18 mouse cellular contexts compared by ENCODE assay signal in the genomic region with DNA sequence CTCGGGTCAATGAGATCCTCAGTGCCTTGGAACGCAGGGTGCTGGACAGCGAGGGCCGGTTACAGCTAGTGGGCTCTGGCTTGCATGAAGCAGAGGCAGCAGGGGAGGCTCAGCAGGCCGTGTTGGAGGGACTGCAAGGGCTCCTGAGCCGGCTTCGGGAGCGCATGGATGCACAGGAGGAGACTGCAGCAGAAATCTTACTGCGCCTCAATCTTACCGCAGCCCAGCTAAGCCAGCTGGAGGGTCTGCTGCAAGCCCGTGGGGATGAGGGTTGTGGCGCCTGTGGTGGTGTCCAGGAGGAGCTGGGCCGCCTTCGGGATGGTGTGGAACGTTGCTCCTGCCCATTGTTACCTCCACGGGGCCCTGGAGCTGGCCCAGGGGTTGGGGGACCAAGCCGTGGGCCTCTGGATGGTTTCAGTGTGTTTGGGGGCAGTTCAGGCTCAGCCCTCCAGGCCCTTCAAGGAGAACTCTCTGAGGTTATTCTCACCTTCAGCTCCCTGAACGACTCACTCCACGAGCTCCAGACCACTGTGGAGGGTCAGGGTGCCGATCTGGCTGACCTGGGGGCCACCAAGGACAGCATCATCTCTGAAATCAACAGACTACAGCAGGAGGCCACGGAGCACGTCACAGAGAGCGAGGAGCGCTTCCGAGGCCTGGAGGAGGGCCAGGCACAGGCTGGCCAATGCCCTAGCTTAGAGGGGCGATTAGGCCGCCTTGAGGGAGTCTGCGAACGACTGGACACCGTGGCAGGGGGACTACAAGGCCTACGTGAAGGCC. TPM values are rescaled to one million over a fixed set of nuclear protein-coding genes. Genes with fewer than 3 reads are reported as not detected.
A peak's percentile ranks its signal among the peaks of the same experiment; 100 is the strongest.
DNase-seq lines count a peak whose midpoint lies in the region; ATAC-seq and TF ChIP-seq lines count a peak whose summit lies in the region.
"Had no signal": no experiment of that assay in that cellular context is flagged by ENCODE, and none has a peak within 500 bp of the region (broad histone marks: within the 10 kb centered on the region; RNA-seq: fewer than 3 reads in every experiment).

No protein-coding gene starts in this region.

- no peaks in the 10 kb centered on the region for H3K9me3 ChIP-seq in heart, embryonic 13.5 days
- H3K9me3 ChIP-seq in heart, embryonic 12.5 days (replicated peaks) = no peaks in the 10 kb centered on the region
- no peaks in the 10 kb centered on the region for H3K9me3 ChIP-seq in lung, embryonic 15.5 days
- H3K9me3 ChIP-seq in embryonic facial prominence, embryonic 12.5 days = no peaks in the 10 kb centered on the region
- H3K9me3 ChIP-seq in limb, embryonic 12.5 days = no peaks in the 10 kb centered on the region
- H3K9me3 ChIP-seq: forebrain, embryonic 13.5 days; hindbrain, embryonic 12.5 days had no signal

- no peak for TF ChIP-seq CTCF in lung, adult 2 months (IDR thresholded peaks at IDR 0.05; ENCODE audit: insufficient read depth, low read length)

- peaks cover 76% of the 10 kb centered on the region for H3K4me1 ChIP-seq in heart, embryonic 13.5 days
- peaks cover 84% of the 10 kb centered on the region for H3K4me1 ChIP-seq in heart, embryonic 12.5 days (replicated peaks)
- H3K4me1 ChIP-seq in lung, embryonic 15.5 days = peaks cover 53% of the 10 kb centered on the region
- peaks cover 27% of the 10 kb centered on the region for H3K4me1 ChIP-seq in lung, adult 2 months (ENCODE audit: control insufficient read depth, insufficient read depth, low read length)
- peaks cover 40% of the 10 kb centered on the region for H3K4me1 ChIP-seq in embryonic facial prominence, embryonic 12.5 days
- peaks cover 75% of the 10 kb centered on the region for H3K4me1 ChIP-seq in limb, embryonic 12.5 days (replicated peaks)

- H3K27me3 ChIP-seq in heart, embryonic 13.5 days (replicated peaks) = no peaks in the 10 kb centered on the region
- H3K27me3 ChIP-seq in heart, embryonic 12.5 days (replicated peaks) = no peaks in the 10 kb centered on the region
- H3K27me3 ChIP-seq in lung, embryonic 15.5 days = no peaks in the 10 kb centered on the region
- no peaks in the 10 kb centered on the region for H3K27me3 ChIP-seq in embryonic facial prominence, embryonic 12.5 days
- no peaks in the 10 kb centered on the region for H3K27me3 ChIP-seq in limb, embryonic 12.5 days
- H3K27me3 ChIP-seq: forebrain, embryonic 13.5 days had no signal

- H3K36me3 ChIP-seq in heart, embryonic 13.5 days = peaks cover 46% of the 10 kb centered on the region
- H3K36me3 ChIP-seq in heart, embryonic 12.5 days = peaks cover 44% of the 10 kb centered on the region
- H3K36me3 ChIP-seq in lung, embryonic 15.5 days = peaks cover 39% of the 10 kb centered on the region
- H3K36me3 ChIP-seq in embryonic facial prominence, embryonic 12.5 days = peaks cover 44% of the 10 kb centered on the region
- peaks cover 47% of the 10 kb centered on the region for H3K36me3 ChIP-seq in limb, embryonic 12.5 days

- peak overlapping the region; percentile 41; the same call in 1 of the 2 replicates for H3K9ac ChIP-seq in heart, embryonic 13.5 days
- no peak overlapping the region for H3K9ac ChIP-seq in heart, embryonic 12.5 days
- 0 out of 2 replicates have a peak overlapping the region, but pooled peaks have one; percentile 2 for H3K9ac ChIP-seq in lung, embryonic 15.5 days
- H3K9ac ChIP-seq in embryonic facial prominence, embryonic 12.5 days = peak overlapping the region; percentile 24; the same call in 1 of the 2 replicates
- peak overlapping the region; percentile 42; the same call in 1 of the 2 replicates for H3K9ac ChIP-seq in limb, embryonic 12.5 days (replicated peaks)
- H3K9ac ChIP-seq: forebrain, embryonic 13.5 days; hindbrain, embryonic 12.5 days had no signal

- no peak overlapping the region for H3K27ac ChIP-seq in heart, embryonic 13.5 days (replicated peaks)
- H3K27ac ChIP-seq in heart, embryonic 12.5 days (ENCODE audit: poor library complexity, severe bottlenecking) = no peak overlapping the region
- no peak overlapping the region for H3K27ac ChIP-seq in lung, embryonic 15.5 days
- no peak overlapping the region for H3K27ac ChIP-seq in embryonic facial prominence, embryonic 12.5 days
- H3K27ac ChIP-seq in limb, embryonic 12.5 days = peak overlapping the region; percentile 35; the same call in 1 of the 2 replicates
- H3K27ac ChIP-seq: forebrain, embryonic 13.5 days; hindbrain, embryonic 12.5 days had no signal

- DNase-seq in lung, adult 2 months = no peak
- DNase-seq in adrenal gland, postnatal 25 days = no peak
- DNase-seq: adrenal gland, postnatal 36 days; cerebellum, postnatal 25 days; spleen, adult 18-20 months; thymus, postnatal 36 days had no signal

- no peak overlapping the region for H3K4me3 ChIP-seq in heart, embryonic 13.5 days
- H3K4me3 ChIP-seq in heart, embryonic 12.5 days = no peak overlapping the region
- H3K4me3 ChIP-seq in lung, embryonic 15.5 days = no peak overlapping the region
- H3K4me3 ChIP-seq in lung, adult 2 months (replicated peaks; ENCODE audit: extremely low read depth, low read depth, low read length) = no peak overlapping the region
- H3K4me3 ChIP-seq in embryonic facial prominence, embryonic 12.5 days = no peak overlapping the region
- H3K4me3 ChIP-seq in limb, embryonic 12.5 days (replicated peaks) = no peak overlapping the region
- H3K4me3 ChIP-seq: forebrain, embryonic 13.5 days; hindbrain, embryonic 12.5 days had no signal

- no peak overlapping the region for H3K4me2 ChIP-seq in heart, embryonic 13.5 days
- no peak overlapping the region for H3K4me2 ChIP-seq in heart, embryonic 12.5 days
- no peak overlapping the region for H3K4me2 ChIP-seq in lung, embryonic 15.5 days
- no peak overlapping the region for H3K4me2 ChIP-seq in embryonic facial prominence, embryonic 12.5 days (replicated peaks)
- H3K4me2 ChIP-seq in limb, embryonic 12.5 days = no peak overlapping the region
- H3K4me2 ChIP-seq: forebrain, embryonic 13.5 days; hindbrain, embryonic 12.5 days had no signal

- no peak for TF ChIP-seq POLR2A in lung, adult 2 months (IDR thresholded peaks at IDR 0.05; ENCODE audit: borderline replicate concordance, extremely low read depth, low read depth, low read length)

- no peak for ATAC-seq in heart, embryonic 13.5 days (ENCODE audit: extremely low read depth, insufficient number of reproducible peaks, low FRiP score, low TSS enrichment)
- ATAC-seq in heart, embryonic 12.5 days (ENCODE audit: insufficient number of reproducible peaks, low FRiP score) = no peak
- ATAC-seq in lung, embryonic 15.5 days (ENCODE audit: borderline replicate concordance, extremely low read depth, low FRiP score, low TSS enrichment) = no peak
- no peak for ATAC-seq in embryonic facial prominence, embryonic 12.5 days (ENCODE audit: insufficient number of reproducible peaks, insufficient read depth, low FRiP score, low TSS enrichment)
- ATAC-seq in limb, embryonic 12.5 days (ENCODE audit: insufficient number of reproducible peaks, insufficient read depth, low FRiP score, low TSS enrichment, low read depth) = no peak
- no peak for ATAC-seq in erythroid progenitor cell, adult 5-6 weeks (replicated peaks; ENCODE audit: low FRiP score, poor library complexity, severe bottlenecking)
- ATAC-seq: CD4-positive, CD25-positive, alpha-beta regulatory T cell, adult 4 months; forebrain, embryonic 13.5 days; intestine, embryonic 16.5 days; lung, postnatal 0 days had no signal

- 86% methylated on average over 31 of the region's 31 CpGs for whole genome bisulfite sequencing in heart, embryonic 13.5 days
- WGBS in heart, embryonic 12.5 days = 86% methylated on average over 31 of the region's 31 CpGs
- 86% methylated on average over 31 of the region's 31 CpGs for WGBS in lung, embryonic 15.5 days
- 91% methylated on average over 31 of the region's 31 CpGs for WGBS in lung, adult 2 months
- 88% methylated on average over 31 of the region's 31 CpGs for WGBS in embryonic facial prominence, embryonic 12.5 days
- 87% methylated on average over 31 of the region's 31 CpGs for WGBS in limb, embryonic 12.5 days

RNA-seq across cellular contexts. Expression of a gene that starts 3.1 kb away (rescaled TPM):
- polyA plus RNA-seq in heart, embryonic 13.5 days (2015; fragmentation: Nextera tagmentation; extraction: Ambion mirVana) = 10.2 and 11.7 TPM in 2 replicates
- polyA plus RNA-seq in heart, embryonic 12.5 days (2016; fragmentation: Nextera tagmentation; extraction: Ambion mirVana) = 6.5 and 8.1 TPM in 2 replicates
- 11.8 and 14.6 TPM in 2 replicates for polyA plus RNA-seq in lung, embryonic 15.5 days (2015; fragmentation: Nextera tagmentation; extraction: Ambion mirVana)
- polyA plus RNA-seq in lung, adult 2 months (2012; rRNA removed) = 39.0 and 46.6 TPM in 2 replicates
- polyA plus RNA-seq in embryonic facial prominence, embryonic 12.5 days (2016; fragmentation: Nextera tagmentation; extraction: Ambion mirVana) = 13.7 and 14.2 TPM in 2 replicates
- polyA plus RNA-seq in limb, embryonic 12.5 days (2016; fragmentation: Nextera tagmentation; extraction: Ambion mirVana) = 11.7 and 14.6 TPM in 2 replicates
- total RNA-seq in erythroid progenitor cell, adult 5-6 weeks (2015; ENCODE audit: low replicate concordance) = 2.5 and 10.8 TPM in 2 replicates
- 4.4 and 8.9 TPM in 2 replicates for total RNA-seq in erythroid progenitor cell, adult 5-6 weeks (2017; ENCODE audit: low replicate concordance)
- 28.5 and 58.5 TPM in 2 replicates for total RNA-seq in adrenal gland, postnatal 25 days (2021)

RNA-seq across cellular contexts. Expression of a gene that starts 4.9 kb away (rescaled TPM):
- polyA plus RNA-seq in heart, embryonic 13.5 days (2015; fragmentation: Nextera tagmentation; extraction: Ambion mirVana) = 166 and 168 TPM in 2 replicates
- polyA plus RNA-seq in heart, embryonic 12.5 days (2016; fragmentation: Nextera tagmentation; extraction: Ambion mirVana) = 179 and 187 TPM in 2 replicates
- 228 and 233 TPM in 2 replicates for polyA plus RNA-seq in lung, embryonic 15.5 days (2015; fragmentation: Nextera tagmentation; extraction: Ambion mirVana)
- polyA plus RNA-seq in lung, adult 2 months (2012; rRNA removed) = 89.9 and 107 TPM in 2 replicates
- polyA plus RNA-seq in embryonic facial prominence, embryonic 12.5 days (2016; fragmentation: Nextera tagmentation; extraction: Ambion mirVana) = 248 and 252 TPM in 2 replicates
- 221 and 225 TPM in 2 replicates for polyA plus RNA-seq in limb, embryonic 12.5 days (2016; fragmentation: Nextera tagmentation; extraction: Ambion mirVana)
- 9.6 and 11.5 TPM in 2 replicates for total RNA-seq in erythroid progenitor cell, adult 5-6 weeks (2015; ENCODE audit: low replicate concordance)
- total RNA-seq in erythroid progenitor cell, adult 5-6 weeks (2017; ENCODE audit: low replicate concordance) = 5.6 and 11.6 TPM in 2 replicates
- total RNA-seq in adrenal gland, postnatal 25 days (2021) = 41.3 and 57.2 TPM in 2 replicates

RNA-seq across cellular contexts. Expression of a gene that starts 10.5 kb away (rescaled TPM):
- 421 and 441 TPM in 2 replicates for polyA plus RNA-seq in heart, embryonic 13.5 days (2015; fragmentation: Nextera tagmentation; extraction: Ambion mirVana)
- 386 and 388 TPM in 2 replicates for polyA plus RNA-seq in heart, embryonic 12.5 days (2016; fragmentation: Nextera tagmentation; extraction: Ambion mirVana)
- polyA plus RNA-seq in lung, embryonic 15.5 days (2015; fragmentation: Nextera tagmentation; extraction: Ambion mirVana) = 421 and 449 TPM in 2 replicates
- polyA plus RNA-seq in lung, adult 2 months (2012; rRNA removed) = 218 and 230 TPM in 2 replicates
- 346 and 376 TPM in 2 replicates for polyA plus RNA-seq in embryonic facial prominence, embryonic 12.5 days (2016; fragmentation: Nextera tagmentation; extraction: Ambion mirVana)
- 351 and 355 TPM in 2 replicates for polyA plus RNA-seq in limb, embryonic 12.5 days (2016; fragmentation: Nextera tagmentation; extraction: Ambion mirVana)
- total RNA-seq in erythroid progenitor cell, adult 5-6 weeks (2015; ENCODE audit: low replicate concordance) = 256 and 260 TPM in 2 replicates
- total RNA-seq in erythroid progenitor cell, adult 5-6 weeks (2017; ENCODE audit: low replicate concordance) = 78.4 and 188 TPM in 2 replicates
- 190 and 207 TPM in 2 replicates for total RNA-seq in adrenal gland, postnatal 25 days (2021)

RNA-seq across cellular contexts. Expression of a gene that starts 27.3 kb away (rescaled TPM):
- polyA plus RNA-seq in heart, embryonic 13.5 days (2015; fragmentation: Nextera tagmentation; extraction: Ambion mirVana) = 3.9 and 4.7 TPM in 2 replicates
- 4.9 and 5.2 TPM in 2 replicates for polyA plus RNA-seq in heart, embryonic 12.5 days (2016; fragmentation: Nextera tagmentation; extraction: Ambion mirVana)
- polyA plus RNA-seq in lung, embryonic 15.5 days (2015; fragmentation: Nextera tagmentation; extraction: Ambion mirVana) = 2.3 and 2.4 TPM in 2 replicates
- 2.7 and 5.7 TPM in 2 replicates for polyA plus RNA-seq in lung, adult 2 months (2012; rRNA removed)
- 4.5 and 5.7 TPM in 2 replicates for polyA plus RNA-seq in embryonic facial prominence, embryonic 12.5 days (2016; fragmentation: Nextera tagmentation; extraction: Ambion mirVana)
- 4.1 and 4.4 TPM in 2 replicates for polyA plus RNA-seq in limb, embryonic 12.5 days (2016; fragmentation: Nextera tagmentation; extraction: Ambion mirVana)
- not detected in 2 replicates for total RNA-seq in erythroid progenitor cell, adult 5-6 weeks (2015; ENCODE audit: low replicate concordance)
- total RNA-seq in erythroid progenitor cell, adult 5-6 weeks (2017; ENCODE audit: low replicate concordance) = not detected in 2 replicates
- 1.0 TPM in 1 of 2 replicates, not detected in the other for total RNA-seq in adrenal gland, postnatal 25 days (2021)
- total RNA-seq: megakaryocyte-erythroid progenitor cell, adult 5-6 weeks had no signal

RNA-seq across cellular contexts. Expression of a gene that starts 29.6 kb away (rescaled TPM):
- 9.9 and 11.5 TPM in 2 replicates for polyA plus RNA-seq in heart, embryonic 13.5 days (2015; fragmentation: Nextera tagmentation; extraction: Ambion mirVana)
- 12.5 and 14.4 TPM in 2 replicates for polyA plus RNA-seq in heart, embryonic 12.5 days (2016; fragmentation: Nextera tagmentation; extraction: Ambion mirVana)
- polyA plus RNA-seq in lung, embryonic 15.5 days (2015; fragmentation: Nextera tagmentation; extraction: Ambion mirVana) = 20.4 and 21.0 TPM in 2 replicates
- 19.2 and 20.8 TPM in 2 replicates for polyA plus RNA-seq in lung, adult 2 months (2012; rRNA removed)
- 31.9 and 34.1 TPM in 2 replicates for polyA plus RNA-seq in embryonic facial prominence, embryonic 12.5 days (2016; fragmentation: Nextera tagmentation; extraction: Ambion mirVana)
- 35.8 and 42.0 TPM in 2 replicates for polyA plus RNA-seq in limb, embryonic 12.5 days (2016; fragmentation: Nextera tagmentation; extraction: Ambion mirVana)
- total RNA-seq in erythroid progenitor cell, adult 5-6 weeks (2015; ENCODE audit: low replicate concordance) = 3.4 and 3.6 TPM in 2 replicates
- total RNA-seq in erythroid progenitor cell, adult 5-6 weeks (2017; ENCODE audit: low replicate concordance) = 1.1 and 7.1 TPM in 2 replicates
- total RNA-seq in adrenal gland, postnatal 25 days (2021) = 12.1 and 17.3 TPM in 2 replicates
